Mouse (Mus musculus) megakaryocyte, embryonic 14.5 days (primary cell): ENCODE measurements around the gene Resp18. TPM values are rescaled to one million over a fixed set of nuclear protein-coding genes. Genes with fewer than 3 reads are reported as not detected.
A peak's percentile ranks its signal among the peaks of the same experiment; 100 is the strongest.

Experiments
- H3K27me3 ChIP-seq: replicated peaks from 2 replicates; pipeline ENCODE3; 2012; ENCODE audit warnings: inconsistent platforms
- H3K36me3 ChIP-seq: replicated peaks from 2 replicates; pipeline ENCODE3; 2012; ENCODE audit warnings: low read length, inconsistent platforms, mixed read lengths
- H3K4me1 ChIP-seq: 2 replicates; pipeline ENCODE4 v1.6.1; 2012; ENCODE audit warnings: inconsistent platforms
- H3K4me3 ChIP-seq: replicated peaks from 2 replicates; pipeline ENCODE3; 2012; ENCODE audit warnings: moderate library complexity, mild to moderate bottlenecking, inconsistent platforms
- H3K9me3 ChIP-seq: 2 replicates; pipeline ENCODE4 v1.6.1; 2012; ENCODE audit warnings: inconsistent platforms
- FLI1 ChIP-seq: IDR thresholded peaks from 2 replicates; pipeline ENCODE4 v1.6.1; 2012; ENCODE audit warnings: low read length, inconsistent platforms, mixed read lengths
- GATA1 ChIP-seq: IDR thresholded peaks from 3 replicates; pipeline ENCODE4 v1.6.1; 2012; ENCODE audit warnings: mixed read lengths, low read length, inconsistent platforms, borderline replicate concordance
- polyA plus RNA-seq: library from polyadenylated mRNA; stranded (reverse); fragments of >175 nt; gene quantifications from 2 replicates; pipeline ENCODE4 v1.2.3, GENCODE M21; 2012; ENCODE audit warnings: low replicate concordance; ENCODE audit not compliant: insufficient read depth

Gene Resp18
- polyA plus RNA-seq, 1 experiment: 0.26 TPM

- TF ChIP-seq FLI1: no peak
- TF ChIP-seq GATA1: no peak
- peaks cover 5% of the 10 kb centered on the region for H3K27me3 ChIP-seq
- peaks cover 83% of the 10 kb centered on the region for H3K4me1 ChIP-seq
- H3K9me3 ChIP-seq: no peaks in the 10 kb centered on the region
- H3K4me3 ChIP-seq: no peak overlapping the region
- peaks cover 6% of the 10 kb centered on the region for H3K36me3 ChIP-seq
Observed at GRCm38 (mm10) chr1:75252308-75252707, 25.9 kb downstream of the Resp18 start.

- Histone ChIP-seq H3K4me1 (peaks cover 93% of the 10 kb centered on the region), H3K27me3 (no peaks in the 10 kb centered on the region), H3K9me3 (no peaks in the 10 kb centered on the region), H3K36me3 (peaks cover 15% of the 10 kb centered on the region), H3K4me3 (peak overlapping the region; percentile 91)
- TF ChIP-seq FLI1 (no peak), GATA1 (no peak)
Observed at GRCm38 (mm10) chr1:75251112-75251970, 26.9 kb downstream of the Resp18 start.

- peaks cover 94% of the 10 kb centered on the region for H3K4me1 ChIP-seq
- TF ChIP-seq GATA1 (no peak), FLI1 (no peak)
Observed at GRCm38 (mm10) chr1:75250498-75250897, 27.7 kb downstream of the Resp18 start.

GRCm38 (mm10) chr1:75248041-75248772 is 30.0 kb downstream of the Resp18 start:
- H3K27me3 ChIP-seq: no peaks in the 10 kb centered on the region
- H3K4me3 ChIP-seq: peak overlapping the region; percentile 19
- H3K4me1 ChIP-seq: peaks cover 94% of the 10 kb centered on the region
- peaks cover 47% of the 10 kb centered on the region for H3K36me3 ChIP-seq
- TF ChIP-seq GATA1: no peak
- H3K9me3 ChIP-seq: no peaks in the 10 kb centered on the region

More at GRCm38 (mm10) chr1:75250498-75250897, 27.7 kb downstream of the Resp18 start:
- Histone ChIP-seq H3K36me3 (peaks cover 24% of the 10 kb centered on the region), H3K27me3 (no peaks in the 10 kb centered on the region), H3K9me3 (no peaks in the 10 kb centered on the region), H3K4me3 (no peak overlapping the region)

GRCm38 (mm10) chr1:75247071-75247930 is 30.9 kb downstream of the Resp18 start:
- Histone ChIP-seq H3K36me3 (peaks cover 56% of the 10 kb centered on the region), H3K9me3 (no peaks in the 10 kb centered on the region), H3K27me3 (no peaks in the 10 kb centered on the region), H3K4me3 (peak overlapping the region; percentile 26), H3K4me1 (peaks cover 90% of the 10 kb centered on the region)
- TF ChIP-seq FLI1 (no peak), GATA1 (no peak)

- H3K9me3 ChIP-seq: no peaks in the 10 kb centered on the region
- no peak for TF ChIP-seq FLI1
- no peak for TF ChIP-seq GATA1
- H3K4me3 ChIP-seq: no peak overlapping the region
- H3K4me1 ChIP-seq: peaks cover 75% of the 10 kb centered on the region
- no peaks in the 10 kb centered on the region for H3K27me3 ChIP-seq
- H3K36me3 ChIP-seq: peaks cover 78% of the 10 kb centered on the region
Observed at GRCm38 (mm10) chr1:75244836-75245235, 33.4 kb downstream of the Resp18 start.

- no peak for TF ChIP-seq GATA1
- TF ChIP-seq FLI1: no peak
- peaks cover 73% of the 10 kb centered on the region for H3K4me1 ChIP-seq
- no peaks in the 10 kb centered on the region for H3K27me3 ChIP-seq
- no peak overlapping the region for H3K4me3 ChIP-seq
- peaks cover 83% of the 10 kb centered on the region for H3K36me3 ChIP-seq
- H3K9me3 ChIP-seq: no peaks in the 10 kb centered on the region
Observed at GRCm38 (mm10) chr1:75244175-75244826, 33.9 kb downstream of the Resp18 start.

GRCm38 (mm10) chr1:75243411-75243810 is 34.8 kb downstream of the Resp18 start:
- Histone ChIP-seq H3K36me3 (peaks cover 92% of the 10 kb centered on the region), H3K9me3 (no peaks in the 10 kb centered on the region), H3K4me3 (no peak overlapping the region), H3K4me1 (peaks cover 75% of the 10 kb centered on the region), H3K27me3 (no peaks in the 10 kb centered on the region)
- TF ChIP-seq FLI1: no peak
- TF ChIP-seq GATA1: no peak

GRCm38 (mm10) chr1:75239591-75239990 is 38.6 kb downstream of the Resp18 start:
- Histone ChIP-seq H3K36me3 (peaks cover 74% of the 10 kb centered on the region), H3K4me3 (no peak overlapping the region), H3K27me3 (no peaks in the 10 kb centered on the region), H3K9me3 (no peaks in the 10 kb centered on the region), H3K4me1 (peaks cover 76% of the 10 kb centered on the region)
- no peak for TF ChIP-seq FLI1
- TF ChIP-seq GATA1: no peak
